Mouse (Mus musculus): ENCODE data around the gene Ccdc69. TPM values are rescaled to one million over a fixed set of nuclear protein-coding genes. Genes with fewer than 3 reads are reported as not detected.
A peak's percentile ranks its signal among the peaks of the same experiment; 100 is the strongest.

The Ccdc69 gene
- polyA plus RNA-seq, 1 experiment from 2014 or later = 3.5 TPM

DNA sequence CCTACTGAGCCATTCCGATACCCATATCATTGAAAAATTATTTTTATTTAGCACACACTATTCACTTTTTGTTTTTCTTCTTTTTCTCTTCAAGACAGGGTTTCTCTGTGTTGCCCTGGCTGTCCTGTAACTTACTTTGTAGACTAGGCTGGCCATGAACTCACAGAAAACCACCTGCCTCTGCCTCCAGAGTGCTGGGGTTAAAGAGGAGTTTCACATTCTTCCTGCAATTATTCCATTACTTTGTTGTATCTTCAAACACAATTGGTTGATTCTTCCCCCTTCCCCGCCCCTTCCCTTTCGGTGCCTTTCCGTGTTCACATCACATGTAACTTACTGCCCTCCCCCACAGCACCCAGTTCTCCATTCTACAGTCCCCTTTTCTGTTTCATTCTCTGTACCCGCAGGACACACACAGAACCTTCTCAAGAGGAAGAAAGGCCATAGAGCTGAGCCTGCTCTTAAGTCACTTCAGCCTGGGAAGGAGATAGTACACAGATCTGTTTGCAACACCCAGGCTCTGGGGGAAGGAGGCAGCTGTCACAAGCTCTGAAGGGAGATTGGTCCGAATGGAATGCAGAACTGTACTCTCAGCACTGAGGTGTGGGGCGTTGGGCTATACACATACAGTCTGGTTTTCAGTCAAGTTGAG is 35.4 kb upstream of the Ccdc69 start:
- no peaks in the 10 kb centered on the region; the same call in 1 of the 2 replicates for H3K9me3 ChIP-seq (ENCODE audit: control insufficient read depth, low read length)
- ATAC-seq (ENCODE audit: low read depth) = peak; percentile 65
- H3K4me1 ChIP-seq (replicated peaks; ENCODE audit: control insufficient read depth, insufficient read depth, low read length) = 0 out of 2 replicates have a peak, but pooled peaks cover 3% of the 10 kb centered on the region
- H3K36me3 ChIP-seq (ENCODE audit: control insufficient read depth, insufficient read depth, low read length) = no peaks in the 10 kb centered on the region
- peak overlapping the region; percentile 73 for H3K27ac ChIP-seq (ENCODE audit: low read length)
- no peak overlapping the region for H3K9ac ChIP-seq (ENCODE audit: low read length)
- H3K27me3 ChIP-seq (ENCODE audit: control insufficient read depth, insufficient read depth, low read depth, low read length) = no peaks in the 10 kb centered on the region
- no peak overlapping the region for H3K4me3 ChIP-seq (ENCODE audit: low read length)
- 37% methylated on average over 7 of the region's 7 CpGs for WGBS
- H3K4me2 ChIP-seq (ENCODE audit: low read depth, low read length) = no peak overlapping the region

DNA sequence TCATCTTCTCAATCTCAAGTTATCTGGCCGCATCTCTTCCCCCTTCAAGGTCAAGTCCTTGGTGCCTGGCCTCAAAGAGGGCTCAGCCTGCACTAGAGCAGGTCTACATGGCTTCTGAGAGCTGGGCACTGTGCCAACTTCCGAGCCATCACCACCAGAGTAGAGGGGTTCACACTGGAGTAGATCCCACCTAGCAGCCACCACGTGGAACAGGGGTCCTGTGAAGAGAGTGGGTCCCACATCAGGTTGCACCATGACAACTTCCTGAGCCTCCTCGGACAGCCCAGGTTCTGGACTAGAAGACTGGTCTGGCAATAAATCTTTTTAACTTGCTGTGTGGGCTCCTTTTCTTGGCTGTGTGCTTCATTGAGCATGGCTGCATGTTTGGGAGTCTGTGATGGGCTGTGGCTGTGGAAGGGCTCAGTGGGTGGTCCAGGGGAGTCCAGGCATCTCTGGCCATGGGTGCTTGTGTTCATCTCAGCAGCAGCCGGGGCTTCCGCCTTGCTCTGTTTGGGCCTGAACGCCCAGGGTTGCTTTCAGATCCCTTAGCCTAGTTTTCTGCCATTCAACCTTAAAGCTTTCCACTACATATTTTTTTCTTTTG is 32.7 kb upstream of the Ccdc69 start:
- no peak overlapping the region for H3K27ac ChIP-seq (ENCODE audit: low read length)
- 43% methylated on average over 7 of the region's 7 CpGs for WGBS
- H3K4me2 ChIP-seq (ENCODE audit: low read depth, low read length) = no peak overlapping the region
- H3K27me3 ChIP-seq (ENCODE audit: control insufficient read depth, insufficient read depth, low read depth, low read length) = no peaks in the 10 kb centered on the region
- H3K36me3 ChIP-seq (ENCODE audit: control insufficient read depth, insufficient read depth, low read length) = no peaks in the 10 kb centered on the region
- ATAC-seq (ENCODE audit: low read depth) = 0 out of 2 replicates have a peak, but pooled peaks have one; percentile 48
- no peaks in the 10 kb centered on the region; the same call in 1 of the 2 replicates for H3K9me3 ChIP-seq (ENCODE audit: control insufficient read depth, low read length)
- no peak overlapping the region for H3K4me3 ChIP-seq (ENCODE audit: low read length)
- H3K9ac ChIP-seq (ENCODE audit: low read length) = no peak overlapping the region
- H3K4me1 ChIP-seq (replicated peaks; ENCODE audit: control insufficient read depth, insufficient read depth, low read length) = 0 out of 2 replicates have a peak, but pooled peaks cover 3% of the 10 kb centered on the region

DNA sequence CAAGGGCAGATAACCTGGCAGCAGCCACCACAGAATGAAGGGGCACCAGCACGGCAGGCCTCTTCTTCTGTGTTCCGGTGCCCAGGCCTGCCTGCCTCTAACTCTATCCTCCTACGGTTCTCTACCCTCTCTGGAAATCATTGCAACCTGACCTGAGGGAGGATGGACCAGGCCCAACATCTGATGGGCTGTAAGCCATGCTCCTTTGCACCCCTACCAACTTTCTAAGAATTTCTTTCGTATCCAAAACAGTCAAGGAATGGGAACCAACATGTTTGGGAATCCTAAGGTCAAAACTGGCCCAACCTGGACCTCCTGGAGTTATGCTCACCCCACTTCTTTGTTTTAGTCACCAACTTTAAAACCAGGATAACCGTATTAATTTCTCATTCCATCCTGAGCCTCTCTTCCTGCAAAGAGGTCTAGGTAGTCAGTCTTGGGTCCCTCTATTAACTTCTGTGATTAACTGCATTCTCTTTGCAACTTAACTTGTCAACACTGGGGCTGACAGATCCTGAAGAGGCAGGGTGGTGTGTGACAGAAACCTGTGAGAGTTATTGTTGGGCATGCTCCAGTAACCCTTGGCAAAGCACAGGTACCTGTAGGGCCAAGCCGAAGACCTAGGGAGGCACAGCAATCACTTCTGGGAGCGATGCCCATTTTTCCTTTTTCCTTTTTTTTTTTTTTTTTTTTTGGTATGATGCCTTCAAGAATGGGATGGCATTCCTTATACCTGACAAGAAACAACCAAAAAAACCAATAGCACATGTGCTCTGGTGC is 31.8 kb upstream of the Ccdc69 start:
- Histone ChIP-seq H3K4me1 (replicated peaks; ENCODE audit: control insufficient read depth, insufficient read depth, low read length) (0 out of 2 replicates have a peak, but pooled peaks cover 3% of the 10 kb centered on the region), H3K9me3 (ENCODE audit: control insufficient read depth, low read length) (no peaks in the 10 kb centered on the region), H3K36me3 (ENCODE audit: control insufficient read depth, insufficient read depth, low read length) (no peaks in the 10 kb centered on the region), H3K4me3 (ENCODE audit: low read length) (no peak overlapping the region), H3K27me3 (ENCODE audit: control insufficient read depth, insufficient read depth, low read depth, low read length) (no peaks in the 10 kb centered on the region), H3K9ac (ENCODE audit: low read length) (no peak overlapping the region), H3K27ac (ENCODE audit: low read length) (no peak overlapping the region), H3K4me2 (ENCODE audit: low read depth, low read length) (no peak overlapping the region)
- 86% methylated on average over 7 of the region's 7 CpGs for WGBS
- ATAC-seq (ENCODE audit: low read depth) = no peak

DNA sequence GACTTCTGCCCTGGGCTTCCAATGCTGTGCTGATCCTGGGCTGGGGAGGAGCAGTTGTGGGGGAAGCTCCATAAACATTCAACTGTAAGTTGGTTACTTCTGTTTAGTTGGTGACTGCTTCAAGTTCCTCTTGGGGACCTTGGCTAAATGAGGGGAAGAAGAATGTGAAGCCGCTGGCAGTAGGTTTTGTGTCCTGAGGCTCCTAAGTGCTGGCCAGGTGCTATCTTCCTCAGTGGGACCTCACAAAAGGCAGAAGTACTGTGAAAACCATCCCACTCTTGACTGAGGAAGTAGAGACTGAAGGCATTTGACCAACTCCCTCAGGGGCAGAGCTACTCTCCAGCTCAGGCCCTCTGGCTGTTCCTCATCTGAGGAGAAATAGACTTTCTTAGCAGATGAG is 28.7 kb upstream of the Ccdc69 start:
- no peaks in the 10 kb centered on the region for H3K36me3 ChIP-seq (ENCODE audit: control insufficient read depth, insufficient read depth, low read length)
- 83% methylated on average over 1 of the region's 1 CpGs for WGBS
- no peak overlapping the region for H3K4me3 ChIP-seq (ENCODE audit: low read length)
- no peaks in the 10 kb centered on the region for H3K4me1 ChIP-seq (replicated peaks; ENCODE audit: control insufficient read depth, insufficient read depth, low read length)
- H3K4me2 ChIP-seq (ENCODE audit: low read depth, low read length) = no peak overlapping the region
- H3K27me3 ChIP-seq (ENCODE audit: control insufficient read depth, insufficient read depth, low read depth, low read length) = no peaks in the 10 kb centered on the region
- H3K9ac ChIP-seq (ENCODE audit: low read length) = no peak overlapping the region
- ATAC-seq (ENCODE audit: low read depth) = no peak
- no peaks in the 10 kb centered on the region for H3K9me3 ChIP-seq (ENCODE audit: control insufficient read depth, low read length)
- H3K27ac ChIP-seq (ENCODE audit: low read length) = no peak overlapping the region

DNA sequence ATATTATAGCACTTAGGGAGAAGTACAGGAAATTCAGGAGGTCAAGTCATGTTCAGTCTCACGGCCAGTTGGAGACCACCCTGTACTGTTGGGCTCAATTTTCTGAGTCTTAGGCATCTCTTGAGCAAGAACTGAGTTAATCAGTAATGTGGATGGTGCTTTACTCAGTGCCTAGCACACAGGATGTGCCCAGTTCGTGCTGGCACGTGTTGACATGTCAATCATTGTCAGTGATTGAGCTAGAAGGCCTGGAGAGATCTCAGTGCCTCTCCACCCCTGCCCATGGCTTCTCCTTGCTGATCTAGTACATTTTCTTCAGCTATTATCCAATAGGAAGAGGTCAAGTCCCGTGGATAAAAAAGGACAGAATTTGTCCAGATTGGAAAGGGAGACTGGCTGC is 27.5 kb upstream of the Ccdc69 start:
- H3K4me3 ChIP-seq (ENCODE audit: low read length) = no peak overlapping the region
- H3K27me3 ChIP-seq (ENCODE audit: control insufficient read depth, insufficient read depth, low read depth, low read length) = no peaks in the 10 kb centered on the region
- H3K4me1 ChIP-seq (replicated peaks; ENCODE audit: control insufficient read depth, insufficient read depth, low read length) = no peaks in the 10 kb centered on the region
- no peak overlapping the region for H3K4me2 ChIP-seq (ENCODE audit: low read depth, low read length)
- no peaks in the 10 kb centered on the region for H3K9me3 ChIP-seq (ENCODE audit: control insufficient read depth, low read length)
- no peaks in the 10 kb centered on the region for H3K36me3 ChIP-seq (ENCODE audit: control insufficient read depth, insufficient read depth, low read length)
- ATAC-seq (ENCODE audit: low read depth) = no peak
- no peak overlapping the region for H3K27ac ChIP-seq (ENCODE audit: low read length)
- no peak overlapping the region for H3K9ac ChIP-seq (ENCODE audit: low read length)
- 55% methylated on average over 4 of the region's 4 CpGs for WGBS

DNA sequence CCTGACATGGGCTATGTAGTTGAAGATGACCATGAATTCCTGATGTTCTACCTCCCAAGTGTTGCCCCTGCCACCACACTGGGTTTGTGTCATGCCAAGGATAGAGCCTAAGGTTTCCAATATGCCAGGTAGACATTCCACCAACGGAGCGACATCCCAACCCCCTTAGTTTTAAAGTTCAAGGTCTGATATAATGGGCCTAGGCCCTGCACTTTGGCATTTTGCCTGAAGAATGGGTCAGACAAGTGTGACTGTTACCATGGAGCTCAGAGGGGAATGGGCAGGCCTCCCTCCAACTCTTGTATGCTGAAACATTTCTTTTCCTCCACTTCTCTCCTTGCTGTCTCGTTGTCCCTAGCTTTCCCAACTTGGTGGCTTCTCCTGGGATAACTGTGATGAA is 25.3 kb upstream of the Ccdc69 start:
- 74% methylated on average over 3 of the region's 3 CpGs for WGBS
- no peak for ATAC-seq (ENCODE audit: low read depth)
- no peaks in the 10 kb centered on the region for H3K4me1 ChIP-seq (replicated peaks; ENCODE audit: control insufficient read depth, insufficient read depth, low read length)

DNA sequence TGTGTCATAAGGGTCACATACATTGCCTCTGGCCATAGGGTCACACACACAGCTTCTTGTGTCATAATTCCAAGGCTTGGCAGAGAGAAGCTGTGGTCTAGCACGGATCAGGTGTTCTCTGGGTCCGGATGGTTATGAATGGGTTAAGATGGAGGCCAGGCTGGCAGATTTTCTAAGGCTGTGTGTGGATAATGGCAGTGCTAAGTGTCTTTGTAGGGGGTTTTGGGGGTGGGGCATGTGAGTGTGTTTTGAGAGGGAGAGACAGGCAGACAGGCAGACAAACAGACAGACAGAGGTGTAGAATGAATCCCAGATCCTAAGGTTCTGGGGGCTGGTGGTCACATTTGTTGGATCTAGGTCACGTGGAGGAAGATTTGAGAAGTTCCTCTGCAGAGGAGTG is 24.1 kb upstream of the Ccdc69 start:
- H3K27me3 ChIP-seq (ENCODE audit: control insufficient read depth, insufficient read depth, low read depth, low read length) = no peaks in the 10 kb centered on the region
- no peaks in the 10 kb centered on the region for H3K9me3 ChIP-seq (ENCODE audit: control insufficient read depth, low read length)
- H3K4me3 ChIP-seq (ENCODE audit: low read length) = no peak overlapping the region
- WGBS = 86% methylated on average over 3 of the region's 3 CpGs
- no peaks in the 10 kb centered on the region for H3K4me1 ChIP-seq (replicated peaks; ENCODE audit: control insufficient read depth, insufficient read depth, low read length)
- ATAC-seq (ENCODE audit: low read depth) = no peak
- no peak overlapping the region for H3K27ac ChIP-seq (ENCODE audit: low read length)
- H3K36me3 ChIP-seq (ENCODE audit: control insufficient read depth, insufficient read depth, low read length) = no peaks in the 10 kb centered on the region
- H3K9ac ChIP-seq (ENCODE audit: low read length) = no peak overlapping the region
- no peak overlapping the region for H3K4me2 ChIP-seq (ENCODE audit: low read depth, low read length)

More for the DNA sequence above, 25.3 kb upstream of the Ccdc69 start:
- no peak overlapping the region for H3K27ac ChIP-seq (ENCODE audit: low read length)
- no peak overlapping the region for H3K4me2 ChIP-seq (ENCODE audit: low read depth, low read length)
- H3K27me3 ChIP-seq (ENCODE audit: control insufficient read depth, insufficient read depth, low read depth, low read length) = no peaks in the 10 kb centered on the region
- H3K36me3 ChIP-seq (ENCODE audit: control insufficient read depth, insufficient read depth, low read length) = no peaks in the 10 kb centered on the region
- no peak overlapping the region for H3K4me3 ChIP-seq (ENCODE audit: low read length)
- no peak overlapping the region for H3K9ac ChIP-seq (ENCODE audit: low read length)
- H3K9me3 ChIP-seq (ENCODE audit: control insufficient read depth, low read length) = no peaks in the 10 kb centered on the region

DNA sequence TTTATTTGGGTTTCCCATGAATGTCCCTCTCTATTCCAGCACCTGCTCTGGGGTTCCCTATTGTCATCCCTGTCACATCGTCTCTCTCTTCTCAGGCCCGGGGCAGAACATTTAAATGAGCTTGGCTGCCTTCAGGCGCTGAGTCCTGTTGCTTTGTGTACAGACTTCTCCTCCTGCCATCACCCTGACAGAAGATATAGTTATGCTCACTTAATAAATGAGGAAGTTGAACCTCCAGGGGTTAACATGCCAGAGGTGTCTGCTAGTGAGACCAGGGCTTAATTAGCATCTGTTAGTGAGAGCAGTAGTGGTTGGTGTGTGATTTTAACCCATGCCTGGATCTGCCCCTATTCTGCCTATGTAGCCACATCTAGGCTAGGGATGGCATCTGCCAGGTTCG is 21.9 kb upstream of the Ccdc69 start:
- Histone ChIP-seq H3K27me3 (ENCODE audit: control insufficient read depth, insufficient read depth, low read depth, low read length) (no peaks in the 10 kb centered on the region), H3K9ac (ENCODE audit: low read length) (no peak overlapping the region), H3K4me2 (ENCODE audit: low read depth, low read length) (no peak overlapping the region), H3K9me3 (ENCODE audit: control insufficient read depth, low read length) (no peaks in the 10 kb centered on the region), H3K4me1 (replicated peaks; ENCODE audit: control insufficient read depth, insufficient read depth, low read length) (0 out of 2 replicates have a peak, but pooled peaks cover 2% of the 10 kb centered on the region), H3K36me3 (ENCODE audit: control insufficient read depth, insufficient read depth, low read length) (no peaks in the 10 kb centered on the region), H3K27ac (ENCODE audit: low read length) (no peak overlapping the region), H3K4me3 (ENCODE audit: low read length) (no peak overlapping the region)
- no peak for ATAC-seq (ENCODE audit: low read depth)
- WGBS = 74% methylated on average over 4 of the region's 4 CpGs

DNA sequence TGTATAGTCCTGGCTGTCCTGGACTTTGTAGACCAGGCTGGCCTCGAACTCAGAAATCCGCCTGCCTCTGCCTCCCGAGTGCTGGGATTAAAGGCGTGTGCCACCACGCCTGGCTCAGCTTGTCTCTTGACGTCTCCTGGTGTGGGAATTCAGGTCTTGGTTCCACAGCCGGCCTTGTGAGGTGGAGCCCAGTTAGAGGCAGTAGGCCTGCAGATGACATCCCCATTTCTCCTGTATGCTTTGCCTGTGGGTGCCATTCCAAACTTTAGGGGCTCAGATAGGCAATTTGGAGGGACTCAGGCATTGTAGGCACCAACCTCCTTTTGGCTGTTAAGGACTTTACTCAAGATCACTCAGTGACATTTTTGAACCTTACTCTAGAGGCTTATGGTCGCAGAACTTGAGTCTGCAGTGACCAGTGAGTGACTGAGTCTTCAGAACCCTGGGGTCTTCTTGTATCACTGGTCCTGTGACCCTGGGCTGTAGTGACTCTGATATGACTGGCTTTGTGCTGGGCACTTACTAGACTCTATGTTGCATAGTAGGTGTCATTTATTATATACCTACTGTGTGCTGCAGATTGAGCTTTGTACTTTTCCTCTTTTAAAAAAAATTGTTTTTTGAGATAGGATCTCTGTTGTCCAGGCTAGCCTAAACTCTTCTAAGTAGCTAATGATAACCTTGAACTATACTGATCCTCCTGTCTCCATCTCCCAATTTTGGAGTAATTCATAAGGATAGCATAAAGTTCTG is 21.3 kb upstream of the Ccdc69 start:
- H3K9me3 ChIP-seq (ENCODE audit: control insufficient read depth, low read length) = no peaks in the 10 kb centered on the region
- no peak overlapping the region for H3K27ac ChIP-seq (ENCODE audit: low read length)
- no peak for ATAC-seq (ENCODE audit: low read depth)
- no peaks in the 10 kb centered on the region for H3K36me3 ChIP-seq (ENCODE audit: control insufficient read depth, insufficient read depth, low read length)
- no peak overlapping the region for H3K4me2 ChIP-seq (ENCODE audit: low read depth, low read length)
- H3K4me1 ChIP-seq (replicated peaks; ENCODE audit: control insufficient read depth, insufficient read depth, low read length) = 0 out of 2 replicates have a peak, but pooled peaks cover 2% of the 10 kb centered on the region
- H3K9ac ChIP-seq (ENCODE audit: low read length) = no peak overlapping the region
- 90% methylated on average over 8 of the region's 8 CpGs for WGBS
- no peak overlapping the region for H3K4me3 ChIP-seq (ENCODE audit: low read length)
- H3K27me3 ChIP-seq (ENCODE audit: control insufficient read depth, insufficient read depth, low read depth, low read length) = no peaks in the 10 kb centered on the region
